Mouse (Mus musculus) G1E (cell line): Measurements from ENCODE around the gene Cep164.

ENCODE experiments used
- CTCF ChIP-seq: IDR thresholded peaks from 2 replicates; pipeline ENCODE4 v1.5.1; 2012; ENCODE audit warnings: low read depth, low read length, inconsistent platforms, mixed read lengths
- GATA1 ChIP-seq: IDR thresholded peaks from 2 replicates; pipeline ENCODE4 v1.6.1; 2012; ENCODE audit warnings: borderline replicate concordance, low read length, inconsistent platforms, mixed read lengths

DNA sequence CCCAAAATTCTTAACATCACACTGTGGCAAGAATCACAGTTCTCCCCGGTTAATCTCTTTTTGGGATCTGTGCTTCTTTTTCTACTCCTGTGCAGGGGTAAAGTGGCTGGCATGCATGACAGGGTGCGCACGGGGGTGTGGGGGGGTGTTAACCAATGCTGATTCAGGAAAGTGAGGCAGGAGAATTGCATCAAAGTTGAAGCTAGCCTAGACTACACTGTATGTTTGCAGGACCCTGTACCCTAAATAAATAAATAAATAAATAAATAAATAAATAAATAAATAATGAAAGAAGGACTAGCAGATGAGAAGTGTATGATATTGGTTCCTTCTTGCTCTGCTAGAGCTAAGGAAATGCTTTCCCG, 9.6 kb upstream of the Cep164 start:
- TF ChIP-seq CTCF (no peak), GATA1 (no peak)
